Mouse (Mus musculus) adipose tissue, adult 10 weeks (tissue): Measurements from ENCODE around the gene Efcab2. TPM values are rescaled to one million over a fixed set of nuclear protein-coding genes. Genes with fewer than 3 reads are reported as not detected.

Source experiments
- polyA plus RNA-seq: library from polyadenylated mRNA; stranded (reverse); fragments of 350-450 nt; fragmentation: Illumina TruSeq; extraction: RNeasy Lipid Tissue Mini Kit (QIAGEN cat#74804); gene quantifications from one replicate; pipeline ENCODE4 v1.2.3, GENCODE M21; 2014; ENCODE audit warnings: low read depth, low replicate concordance

Efcab2 gene
- 7.0 TPM for polyA plus RNA-seq

DNA sequence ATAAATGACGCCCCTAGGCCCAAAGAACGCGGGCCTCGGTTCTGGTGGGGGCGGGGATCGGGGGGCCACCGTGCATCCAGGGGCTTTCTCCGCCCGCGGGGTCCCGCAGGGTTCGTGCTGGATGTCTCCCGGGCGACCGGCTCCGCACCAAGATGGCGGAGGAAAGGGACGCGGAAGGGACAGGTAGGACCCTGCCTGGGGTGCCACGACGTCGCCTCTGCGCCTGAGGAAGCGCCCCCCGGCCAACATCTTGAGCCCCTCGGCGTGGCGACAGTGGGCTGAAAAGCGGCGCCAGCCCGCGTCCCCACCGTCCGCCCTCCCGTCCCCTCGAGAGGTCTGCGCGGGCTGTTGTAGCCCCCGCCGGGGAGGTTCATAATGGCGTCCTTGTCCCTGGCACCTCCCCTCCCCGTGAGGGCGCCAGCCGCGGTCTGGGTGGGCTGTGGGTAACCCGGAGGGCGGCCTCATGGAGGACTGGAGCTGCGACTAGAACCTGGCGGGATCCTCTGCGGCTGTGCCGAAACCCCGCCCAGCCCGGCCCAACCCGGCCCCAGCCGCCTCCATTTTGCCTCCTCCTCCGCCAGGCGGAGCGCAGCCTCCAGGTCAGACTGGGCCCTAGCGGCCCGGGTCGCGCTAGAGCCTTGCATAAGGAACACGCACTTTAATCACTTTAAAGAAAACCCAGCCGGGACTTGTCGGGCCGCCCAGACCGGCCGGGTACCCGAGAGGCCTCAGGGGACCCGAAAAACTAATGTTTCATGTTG lies at the start of gene Efcab2:
TSS of gene Efcab2 (plus strand) at position 135 of the 761 bp plus-strand sequence.

DNA sequence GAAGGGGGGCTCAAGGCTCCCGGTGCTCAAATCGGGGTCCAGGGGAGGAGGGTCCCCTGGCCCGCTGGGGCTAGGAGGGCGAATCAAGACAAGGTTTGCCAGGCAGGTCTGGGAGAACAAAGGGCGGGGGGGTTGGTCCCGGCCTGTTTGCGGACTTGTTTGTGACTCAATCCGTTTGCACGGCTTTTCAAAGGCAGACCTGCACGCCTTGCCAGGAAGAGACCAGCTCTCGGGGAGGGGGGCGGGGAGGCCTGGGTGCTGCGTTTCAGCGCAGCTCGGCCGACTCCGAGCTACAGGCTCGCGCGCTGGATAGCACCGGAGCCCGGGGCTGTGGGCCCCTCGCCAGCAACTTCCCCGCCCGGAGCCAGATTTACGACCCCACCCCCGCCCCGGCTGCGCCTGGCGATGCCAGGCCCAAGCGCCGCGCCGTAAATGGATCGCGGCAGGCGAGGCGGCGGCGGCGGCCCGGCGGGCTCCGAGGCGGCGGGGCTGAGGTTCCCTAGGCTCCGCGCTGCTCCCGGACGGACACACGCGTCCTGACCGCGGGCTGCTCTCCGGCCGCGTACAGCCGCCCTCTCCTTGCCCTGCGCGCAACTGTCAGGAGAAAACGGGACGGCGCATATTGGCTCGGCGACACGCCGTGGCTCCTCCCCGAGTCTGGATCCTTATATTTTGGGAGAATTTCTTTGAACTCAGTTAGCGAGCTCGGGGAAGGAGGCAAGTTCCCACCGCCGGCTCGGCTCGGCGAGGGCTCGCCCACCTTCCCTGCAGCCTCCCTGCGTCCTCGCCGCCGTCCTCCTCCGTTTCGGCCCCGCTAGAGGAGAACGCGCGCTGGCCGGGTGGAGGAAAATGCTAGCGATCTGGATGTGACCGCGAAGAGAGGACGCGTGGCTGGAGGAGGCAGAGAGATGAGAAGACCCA lies 122.8 kb downstream of the Efcab2 start, which contains the start of gene Kif26b:
TSS of gene Kif26b (plus strand) at position 695 of the 921 bp plus-strand sequence.

Other genes starting within 250 kb of the Efcab2 start
- gene Desi2, start 218.7 kb upstream of the Efcab2 start, polyA plus RNA-seq: 8.2 TPM
- gene Cox20, start 87.0 kb upstream of the Efcab2 start, polyA plus RNA-seq: 86.3 TPM
- 230 TPM for gene Hnrnpu, start 68.3 kb upstream of the Efcab2 start, polyA plus RNA-seq
- gene Kif26b, start 123.0 kb downstream of the Efcab2 start, polyA plus RNA-seq: 1.2 TPM